Mouse (Mus musculus): ENCODE results near the gene Spaca7. TPM values are rescaled to one million over a fixed set of nuclear protein-coding genes. Genes with fewer than 3 reads are reported as not detected.

The Spaca7 gene
- polyA plus RNA-seq, 1 experiment from 2014 or later: not detected

GRCm38 (mm10) chr8:12638446-12638845 lies 65.6 kb downstream of the Spaca7 start:
- Histone ChIP-seq H3K27ac (no peak overlapping the region), H3K36me3 (ENCODE audit: inconsistent target) (peaks cover 69% of the 10 kb centered on the region; the same call in 1 of the 2 replicates), H3K4me3 (ENCODE audit: inconsistent target) (no peak overlapping the region), H3K79me2 (ENCODE audit: inconsistent target) (no peaks in the 10 kb centered on the region)
- WGBS (ENCODE audit: missing documents): 98% methylated on average over 10 of the region's 11 CpGs

GRCm38 (mm10) chr8:12641527-12641926 lies 68.7 kb downstream of the Spaca7 start:
- no peaks in the 10 kb centered on the region for H3K79me2 ChIP-seq (ENCODE audit: inconsistent target)
- no peak overlapping the region for H3K27ac ChIP-seq
- H3K36me3 ChIP-seq (ENCODE audit: inconsistent target): peaks cover 67% of the 10 kb centered on the region
- WGBS (ENCODE audit: missing documents): 97% methylated on average over 4 of the region's 6 CpGs
- no peak overlapping the region for H3K4me3 ChIP-seq (ENCODE audit: inconsistent target)

- 99% methylated on average over 8 of the region's 8 CpGs for WGBS (ENCODE audit: missing documents)
- no peaks in the 10 kb centered on the region for H3K79me2 ChIP-seq (ENCODE audit: inconsistent target)
- peaks cover 70% of the 10 kb centered on the region for H3K36me3 ChIP-seq (ENCODE audit: inconsistent target)
- H3K4me3 ChIP-seq (ENCODE audit: inconsistent target): no peak overlapping the region
- H3K27ac ChIP-seq: no peak overlapping the region
Measured at GRCm38 (mm10) chr8:12644341-12644740, 71.5 kb downstream of the Spaca7 start.

DNA sequence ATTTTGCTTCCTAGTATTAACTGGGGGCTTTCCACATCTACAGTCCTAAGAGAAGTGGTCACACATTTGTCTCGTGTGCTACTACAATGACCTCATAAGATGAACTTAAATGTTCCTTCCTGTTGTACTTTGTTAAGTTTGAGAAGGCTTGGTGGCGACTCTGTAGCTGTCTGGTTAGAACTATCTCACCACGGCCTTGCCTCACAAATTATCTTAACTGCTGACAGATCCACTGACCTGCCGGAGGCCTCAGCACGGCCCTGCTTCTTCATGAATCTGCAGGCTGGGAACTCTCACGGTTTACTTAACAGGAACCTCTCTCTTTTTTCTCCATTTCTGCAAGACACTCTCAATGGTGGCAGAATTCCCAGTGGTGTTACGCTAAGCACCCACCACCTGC lies 72.1 kb downstream of the Spaca7 start:
- Histone ChIP-seq H3K27ac (no peak overlapping the region), H3K4me3 (ENCODE audit: inconsistent target) (no peak overlapping the region), H3K36me3 (ENCODE audit: inconsistent target) (peaks cover 70% of the 10 kb centered on the region), H3K79me2 (ENCODE audit: inconsistent target) (no peaks in the 10 kb centered on the region)
- 81% methylated on average over 7 of the region's 7 CpGs for WGBS (ENCODE audit: missing documents)

- Histone ChIP-seq H3K79me2 (ENCODE audit: inconsistent target) (no peaks in the 10 kb centered on the region), H3K27ac (no peak overlapping the region), H3K36me3 (ENCODE audit: inconsistent target) (peaks cover 62% of the 10 kb centered on the region), H3K4me3 (ENCODE audit: inconsistent target) (no peak overlapping the region)
- WGBS (ENCODE audit: missing documents): 93% methylated on average over 4 of the region's 4 CpGs
Measured at GRCm38 (mm10) chr8:12646536-12646935, 73.7 kb downstream of the Spaca7 start.

DNA sequence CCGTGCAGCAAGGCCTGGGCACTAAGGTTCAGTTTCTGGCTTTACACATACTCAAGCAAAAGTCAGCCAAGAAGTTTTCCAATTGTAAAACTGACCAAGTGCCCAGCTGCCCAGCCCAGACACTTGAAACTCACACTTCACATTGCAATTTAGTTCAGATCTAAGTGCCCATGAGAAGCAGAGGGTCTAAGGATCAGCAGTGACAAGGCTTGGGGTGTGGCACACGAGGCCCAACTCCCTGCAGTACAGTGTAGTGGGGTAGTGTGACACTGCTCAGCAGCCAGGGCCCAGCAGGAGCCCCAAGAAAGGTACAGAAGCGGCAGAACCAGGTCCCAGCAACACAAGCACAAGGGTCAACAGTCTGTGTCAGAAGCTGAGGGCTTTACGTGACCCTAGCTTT lies 76.1 kb downstream of the Spaca7 start:
- Histone ChIP-seq H3K27ac (no peak overlapping the region), H3K79me2 (ENCODE audit: inconsistent target) (no peaks in the 10 kb centered on the region), H3K4me3 (ENCODE audit: inconsistent target) (no peak overlapping the region), H3K36me3 (ENCODE audit: inconsistent target) (peaks cover 77% of the 10 kb centered on the region)
- 95% methylated on average over 4 of the region's 4 CpGs for WGBS (ENCODE audit: missing documents)

Other genes starting within 250 kb of the Spaca7 start
- gene Sox1, start 177.7 kb upstream of the Spaca7 start, polyA plus RNA-seq (2018): not detected in 3 replicates
- 19.7 to 21.8 TPM (median 20.3 TPM) in 3 replicates for gene Tubgcp3, start 99.2 kb downstream of the Spaca7 start, polyA plus RNA-seq (2018)
- gene Atp11a, start 184.0 kb downstream of the Spaca7 start, polyA plus RNA-seq (2018): 17.0 to 22.5 TPM (median 18.3 TPM) in 3 replicates